Mouse (Mus musculus): ENCODE measurements around the gene Parp8. TPM values are rescaled to one million over a fixed set of nuclear protein-coding genes. Genes with fewer than 3 reads are reported as not detected.

Gene Parp8
- polyA plus RNA-seq, 2 experiments = 20.0 to 37.7 TPM

- no peak for TF ChIP-seq POLR2A (IDR thresholded peaks at IDR 0.05; ENCODE audit: borderline replicate concordance, extremely low read depth, insufficient read depth, insufficient read length)
- H3K27me3 ChIP-seq (ENCODE audit: control insufficient read depth, insufficient read depth, low read length) = no peaks in the 10 kb centered on the region
- no peak overlapping the region for H3K4me3 ChIP-seq (replicated peaks; ENCODE audit: low read length)
- DNase-seq (ENCODE audit: low spot score) (no peak), ATAC-seq (ENCODE audit: low FRiP score, low read depth) (no peak)
- H3K9me3 ChIP-seq (ENCODE audit: control insufficient read depth, low read length) = no peaks in the 10 kb centered on the region
- H3K4me1 ChIP-seq (ENCODE audit: control insufficient read depth, insufficient read depth, low read length) = no peaks in the 10 kb centered on the region
- WGBS = 92% methylated on average over 1 of the region's 1 CpGs
- H3K9ac ChIP-seq (ENCODE audit: low read depth, low read length, severe bottlenecking) = no peak overlapping the region
- H3K27ac ChIP-seq (replicated peaks; ENCODE audit: low read depth, low read length) = no peak overlapping the region
- peaks cover 15% of the 10 kb centered on the region for H3K36me3 ChIP-seq (ENCODE audit: control insufficient read depth, insufficient read depth, low read length)
- H3K4me2 ChIP-seq (replicated peaks; ENCODE audit: low read depth, low read length, severe bottlenecking) = no peak overlapping the region
Measured at GRCm38 (mm10) chr13:116897711-116898110, 127.6 kb downstream of the Parp8 start.

- no peak overlapping the region for H3K9ac ChIP-seq (ENCODE audit: low read depth, low read length, severe bottlenecking)
- DNase-seq (ENCODE audit: low spot score) = no peak
- H3K4me1 ChIP-seq (ENCODE audit: control insufficient read depth, insufficient read depth, low read length) = no peaks in the 10 kb centered on the region
- no peak overlapping the region for H3K27ac ChIP-seq (replicated peaks; ENCODE audit: low read depth, low read length)
- H3K4me2 ChIP-seq (replicated peaks; ENCODE audit: low read depth, low read length, severe bottlenecking) = no peak overlapping the region
- H3K4me3 ChIP-seq (replicated peaks; ENCODE audit: low read length) = no peak overlapping the region
- no peaks in the 10 kb centered on the region for H3K36me3 ChIP-seq (ENCODE audit: control insufficient read depth, insufficient read depth, low read length)
- no peak for ATAC-seq (ENCODE audit: low FRiP score, low read depth)
- TF ChIP-seq POLR2A (IDR thresholded peaks at IDR 0.05; ENCODE audit: borderline replicate concordance, extremely low read depth, insufficient read depth, insufficient read length) = no peak
- WGBS = 58% methylated on average over 9 of the region's 9 CpGs
- H3K9me3 ChIP-seq (ENCODE audit: control insufficient read depth, low read length) = no peaks in the 10 kb centered on the region
- no peaks in the 10 kb centered on the region for H3K27me3 ChIP-seq (ENCODE audit: control insufficient read depth, insufficient read depth, low read length)
Measured at GRCm38 (mm10) chr13:116884422-116884942, 140.9 kb downstream of the Parp8 start.

GRCm38 (mm10) chr13:116882226-116882625, 143.1 kb downstream of the Parp8 start:
- Histone ChIP-seq H3K9ac (ENCODE audit: low read depth, low read length, severe bottlenecking) (no peak overlapping the region), H3K27ac (replicated peaks; ENCODE audit: low read depth, low read length) (no peak overlapping the region), H3K4me3 (replicated peaks; ENCODE audit: low read length) (no peak overlapping the region), H3K27me3 (ENCODE audit: control insufficient read depth, insufficient read depth, low read length) (no peaks in the 10 kb centered on the region), H3K4me1 (ENCODE audit: control insufficient read depth, insufficient read depth, low read length) (no peaks in the 10 kb centered on the region), H3K36me3 (ENCODE audit: control insufficient read depth, insufficient read depth, low read length) (no peaks in the 10 kb centered on the region), H3K9me3 (ENCODE audit: control insufficient read depth, low read length) (no peaks in the 10 kb centered on the region), H3K4me2 (replicated peaks; ENCODE audit: low read depth, low read length, severe bottlenecking) (no peak overlapping the region)
- ATAC-seq (ENCODE audit: low FRiP score, low read depth) (peak; percentile 30; the same call in 1 of the 2 replicates), DNase-seq (ENCODE audit: low spot score) (no peak)
- TF ChIP-seq POLR2A (IDR thresholded peaks at IDR 0.05; ENCODE audit: borderline replicate concordance, extremely low read depth, insufficient read depth, insufficient read length) = no peak
- 82% methylated on average over 7 of the region's 7 CpGs for WGBS

- H3K9me3 ChIP-seq (ENCODE audit: control insufficient read depth, low read length) = no peaks in the 10 kb centered on the region
- TF ChIP-seq POLR2A (IDR thresholded peaks at IDR 0.05; ENCODE audit: borderline replicate concordance, extremely low read depth, insufficient read depth, insufficient read length) = no peak
- no peak overlapping the region for H3K4me2 ChIP-seq (replicated peaks; ENCODE audit: low read depth, low read length, severe bottlenecking)
- DNase-seq (ENCODE audit: low spot score) (no peak), ATAC-seq (ENCODE audit: low FRiP score, low read depth) (no peak)
- no peaks in the 10 kb centered on the region for H3K4me1 ChIP-seq (ENCODE audit: control insufficient read depth, insufficient read depth, low read length)
- H3K4me3 ChIP-seq (replicated peaks; ENCODE audit: low read length) = no peak overlapping the region
- H3K27me3 ChIP-seq (ENCODE audit: control insufficient read depth, insufficient read depth, low read length) = no peaks in the 10 kb centered on the region
- no peaks in the 10 kb centered on the region for H3K36me3 ChIP-seq (ENCODE audit: control insufficient read depth, insufficient read depth, low read length)
- no peak overlapping the region for H3K9ac ChIP-seq (ENCODE audit: low read depth, low read length, severe bottlenecking)
- WGBS = 92% methylated on average over 10 of the region's 10 CpGs
- H3K27ac ChIP-seq (replicated peaks; ENCODE audit: low read depth, low read length) = no peak overlapping the region
Measured at GRCm38 (mm10) chr13:116879580-116880192, 145.7 kb downstream of the Parp8 start.

GRCm38 (mm10) chr13:116870221-116870620, 155.1 kb downstream of the Parp8 start:
- Histone ChIP-seq H3K27ac (replicated peaks; ENCODE audit: low read depth, low read length) (no peak overlapping the region), H3K4me3 (replicated peaks; ENCODE audit: low read length) (no peak overlapping the region), H3K9ac (ENCODE audit: low read depth, low read length, severe bottlenecking) (no peak overlapping the region), H3K27me3 (ENCODE audit: control insufficient read depth, insufficient read depth, low read length) (no peaks in the 10 kb centered on the region), H3K4me1 (ENCODE audit: control insufficient read depth, insufficient read depth, low read length) (no peaks in the 10 kb centered on the region), H3K36me3 (ENCODE audit: control insufficient read depth, insufficient read depth, low read length) (peaks cover 16% of the 10 kb centered on the region; the same call in 1 of the 2 replicates), H3K9me3 (ENCODE audit: control insufficient read depth, low read length) (no peaks in the 10 kb centered on the region), H3K4me2 (replicated peaks; ENCODE audit: low read depth, low read length, severe bottlenecking) (no peak overlapping the region)
- TF ChIP-seq POLR2A (IDR thresholded peaks at IDR 0.05; ENCODE audit: borderline replicate concordance, extremely low read depth, insufficient read depth, insufficient read length) = no peak
- 48% methylated on average over 1 of the region's 1 CpGs for WGBS
- ATAC-seq (ENCODE audit: low FRiP score, low read depth) (no peak), DNase-seq (ENCODE audit: low spot score) (no peak)

Data from limb, embryonic 14.5 days (tissue).